Mouse (Mus musculus) large intestine, adult 2 months (tissue): ENCODE measurements around the gene Atf3. TPM values are rescaled to one million over a fixed set of nuclear protein-coding genes. Genes with fewer than 3 reads are reported as not detected.
A peak's percentile ranks its signal among the peaks of the same experiment; 100 is the strongest.

Experiments used
- DNase-seq: peaks from one replicate; pipeline ENCODE4 v3.0.0-alpha.2; 2012; ENCODE audit warnings: low read depth, low spot score
- WGBS: fragments of 180-500 bp; shearing (Covaris S2); methylation state at CpG from one replicate; pipeline ENCODE4 v1.1.7; 2018; 5-methylcytosine and 5-hydroxymethylcytosine counted together
- polyA plus RNA-seq: library from polyadenylated mRNA; depleted of rRNA; stranded (reverse); fragments of >200 nt; gene quantifications from 2 replicates; pipeline ENCODE4 v1.2.3, GENCODE M21; 2012

Atf3 gene
- polyA plus RNA-seq, 1 experiment, result 13.5 TPM

DNA sequence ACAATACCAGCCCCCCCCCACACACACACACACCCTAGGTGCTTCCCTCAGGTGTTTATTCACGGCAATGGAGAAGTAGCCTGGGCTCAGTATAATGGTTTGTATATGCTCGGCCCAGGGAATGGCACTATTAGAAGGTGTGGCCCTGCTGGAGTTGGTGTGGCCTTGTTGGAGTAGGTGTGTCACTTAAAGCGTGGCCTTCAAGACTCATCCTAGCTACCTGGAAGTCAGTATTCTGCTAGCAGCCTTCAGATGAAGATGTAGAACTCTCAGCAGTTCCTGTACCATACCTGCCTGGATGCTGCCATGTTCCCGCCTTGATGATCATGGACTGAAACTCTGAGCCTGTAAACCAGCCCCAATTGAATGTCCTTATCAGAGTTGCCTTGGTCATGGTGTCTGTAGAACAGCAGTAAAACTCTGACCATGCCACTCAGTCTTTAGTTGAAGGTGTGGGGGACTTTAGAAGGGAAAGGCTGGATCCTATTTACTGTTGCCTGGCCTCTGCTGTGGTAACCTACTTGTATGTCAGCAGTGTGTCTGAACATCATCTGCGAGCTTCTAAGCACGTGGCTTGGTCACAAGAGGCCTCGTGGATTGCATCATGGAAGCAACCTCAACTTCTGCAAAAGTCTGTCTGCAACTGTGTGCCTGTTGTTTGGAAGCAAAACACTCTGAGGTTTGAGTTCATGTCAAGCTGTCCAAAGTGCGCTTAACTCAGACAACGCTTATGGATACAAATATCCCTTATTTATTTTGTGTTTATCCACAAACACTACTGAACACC is 16.8 kb downstream of the Atf3 start:
- 69% methylated on average over 9 of the region's 9 CpGs for WGBS
- no peak for DNase-seq

DNA sequence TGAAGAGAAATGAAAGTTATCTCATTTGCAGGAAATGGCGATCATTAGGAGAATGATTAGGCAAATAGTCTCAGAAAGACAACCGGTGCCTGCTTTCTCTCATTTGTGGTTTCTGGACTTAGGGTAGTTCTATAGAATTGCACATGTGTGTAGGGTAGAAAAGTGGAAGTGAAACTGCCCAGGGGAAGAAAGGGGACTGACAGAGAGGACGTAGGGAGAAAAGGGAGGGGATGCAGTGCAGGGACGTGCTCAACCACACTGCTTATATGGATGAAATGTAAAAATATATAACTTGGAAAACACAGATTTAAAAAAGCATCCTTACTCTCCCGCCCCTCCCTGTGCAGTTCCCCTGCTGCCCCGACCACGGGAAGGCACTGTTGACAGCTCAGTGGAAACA is 19.9 kb downstream of the Atf3 start:
- 64% methylated on average over 7 of the region's 7 CpGs for WGBS
- DNase-seq, result no peak

DNA sequence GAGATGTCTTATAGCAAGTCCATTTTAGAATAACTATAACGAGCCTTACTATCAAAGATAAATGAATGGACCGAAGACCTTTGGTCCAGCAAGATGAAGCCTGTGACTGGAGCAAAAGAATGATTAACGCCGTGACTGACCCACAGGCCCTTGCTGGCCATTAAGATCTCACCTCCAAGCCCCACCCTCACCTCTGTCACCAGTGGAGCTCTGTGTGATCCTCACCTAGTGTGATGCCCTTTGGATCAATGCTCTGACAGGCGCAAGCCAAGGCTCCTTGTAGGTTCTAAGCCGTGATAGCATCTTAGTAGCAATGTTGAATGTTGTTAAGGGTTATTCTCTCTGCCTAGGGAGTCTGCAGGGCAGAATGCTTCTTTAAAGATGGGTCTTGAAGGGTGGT is 21.8 kb downstream of the Atf3 start:
- 85% methylated on average over 6 of the region's 6 CpGs for WGBS
- no peak for DNase-seq

DNA sequence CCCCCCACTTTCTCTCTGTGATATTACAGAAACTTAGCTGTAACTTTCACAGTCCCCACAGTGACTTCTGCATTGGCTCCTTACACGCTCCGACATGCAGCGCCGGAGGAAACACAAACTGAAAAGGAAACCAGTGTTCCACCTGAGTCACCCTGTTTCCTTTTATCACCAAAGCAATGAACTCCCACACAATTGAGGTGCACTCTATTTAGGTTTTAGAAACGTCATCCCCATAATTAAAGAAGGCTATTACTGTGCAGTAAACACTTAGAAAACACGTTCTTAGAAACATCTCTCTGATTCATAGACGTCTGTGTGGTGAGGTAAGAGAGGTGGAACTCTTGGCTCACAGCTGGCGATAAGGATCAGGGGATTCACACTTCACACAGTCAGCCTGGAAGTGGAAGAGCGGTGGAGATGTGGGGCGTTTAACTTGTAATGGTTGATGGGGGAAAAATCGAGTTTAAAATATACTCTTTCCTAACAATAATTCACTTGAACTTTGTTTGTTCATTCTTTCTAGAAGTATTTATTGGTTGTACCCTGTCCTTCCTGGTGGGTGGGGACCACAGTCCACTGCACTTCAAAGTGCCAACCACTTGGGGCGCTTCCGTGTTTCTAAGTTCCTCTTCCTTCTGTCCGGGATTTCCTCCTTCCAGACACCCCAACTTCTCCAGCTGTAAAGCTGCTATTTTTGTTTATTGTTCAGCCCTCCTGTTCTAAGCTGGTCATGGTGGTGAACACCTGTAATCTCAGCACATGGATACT is 24.0 kb downstream of the Atf3 start:
- DNase-seq, result no peak

DNA sequence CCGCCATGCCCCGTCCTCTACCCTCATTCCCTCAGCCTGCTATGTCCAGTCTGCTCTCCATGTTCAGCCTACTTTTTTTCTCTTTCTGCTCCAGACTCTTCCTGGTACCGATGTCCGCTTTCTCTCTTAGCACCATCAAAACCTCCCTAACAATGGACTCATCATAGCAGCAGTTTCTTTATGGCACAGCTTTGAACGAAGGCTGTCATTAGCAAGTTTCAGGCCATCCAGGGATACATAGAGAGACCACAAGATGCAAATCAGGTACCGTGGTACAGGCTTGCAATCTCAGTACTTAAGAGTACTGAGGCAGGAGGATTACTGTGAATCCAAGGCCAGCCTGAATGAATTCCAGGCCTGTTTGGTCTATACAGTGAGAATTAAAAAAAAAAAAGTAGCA is 25.1 kb downstream of the Atf3 start:
- WGBS, result 89% methylated on average over 6 of the region's 6 CpGs
- no peak for DNase-seq

More for the DNA sequence above, 24.0 kb downstream of the Atf3 start:
- WGBS, result 10% methylated on average over 14 of the region's 14 CpGs

DNA sequence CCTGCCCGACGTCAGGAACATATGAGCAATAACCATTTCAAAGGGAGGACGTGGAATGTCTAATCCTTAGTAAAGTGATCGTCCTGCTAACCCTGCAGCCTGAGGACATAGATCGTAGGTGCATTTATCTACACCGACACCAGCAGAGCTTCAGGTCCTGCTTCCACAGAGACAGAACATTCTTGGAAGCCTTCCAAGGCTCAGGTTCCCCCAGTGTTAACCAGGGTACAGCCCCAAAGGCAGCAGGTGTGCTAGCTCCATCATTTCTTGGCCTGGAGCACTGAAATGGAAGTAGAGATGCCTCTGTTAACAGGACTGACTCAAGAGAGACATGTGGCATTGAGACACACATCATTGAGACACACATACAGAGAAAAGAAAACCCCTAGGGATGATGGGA is 25.6 kb downstream of the Atf3 start:
- 76% methylated on average over 6 of the region's 6 CpGs for WGBS
- no peak for DNase-seq

DNA sequence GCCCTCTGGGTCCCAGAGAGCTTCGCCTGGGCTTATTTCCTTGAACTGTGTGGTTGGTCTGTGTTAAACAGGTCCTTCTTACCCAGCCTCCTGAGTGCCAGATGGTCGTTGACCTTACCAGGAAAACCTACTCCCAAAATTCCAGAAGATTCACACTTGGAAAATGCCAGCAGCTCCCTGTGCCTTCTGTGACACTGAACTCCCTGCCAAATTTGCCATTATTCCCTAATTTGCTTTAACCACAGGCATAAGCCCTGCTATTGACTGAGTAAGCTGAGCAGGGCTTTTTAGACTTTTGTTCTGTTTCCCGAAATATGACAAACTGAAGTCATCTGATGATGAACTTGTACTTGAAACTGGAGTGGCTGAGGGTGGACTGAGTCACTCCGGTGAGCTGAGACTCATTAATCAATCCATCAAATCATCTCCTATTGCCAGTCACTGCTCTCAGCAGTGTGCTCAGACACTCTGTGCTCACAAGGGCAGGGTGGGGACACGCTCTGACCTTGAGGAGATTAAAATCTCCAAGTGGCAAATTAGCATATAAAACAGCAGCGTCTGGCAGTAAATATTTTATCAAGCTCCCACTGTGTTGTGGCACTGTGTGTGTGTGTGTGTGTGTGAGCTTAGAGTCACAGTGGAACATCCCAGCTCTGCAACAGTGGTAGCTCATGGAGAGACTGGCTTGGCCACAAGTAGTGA is 28.0 kb downstream of the Atf3 start:
- DNase-seq, result no peak
- WGBS, result 35% methylated on average over 6 of the region's 6 CpGs

DNA sequence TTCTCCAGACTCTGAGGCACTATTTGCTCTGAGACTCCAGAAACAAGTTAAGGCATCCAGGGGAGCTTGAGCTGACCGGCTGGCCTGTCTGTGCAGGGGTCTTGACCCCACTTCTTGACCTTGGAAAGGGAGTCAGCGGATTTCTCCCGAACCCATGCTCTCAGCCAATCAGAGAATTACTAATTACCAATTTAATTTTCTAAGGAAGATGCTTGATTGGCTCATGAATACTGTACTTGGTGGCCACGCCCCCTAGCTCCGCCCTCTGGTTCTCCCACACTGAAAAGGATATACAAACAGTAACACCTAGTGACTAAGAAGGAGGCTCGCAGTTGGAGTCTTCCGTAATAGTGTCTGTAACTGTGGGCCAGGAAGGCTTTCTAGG is 31.5 kb downstream of the Atf3 start:
- DNase-seq, result no peak
- WGBS, result 6% methylated on average over 7 of the region's 7 CpGs

DNA sequence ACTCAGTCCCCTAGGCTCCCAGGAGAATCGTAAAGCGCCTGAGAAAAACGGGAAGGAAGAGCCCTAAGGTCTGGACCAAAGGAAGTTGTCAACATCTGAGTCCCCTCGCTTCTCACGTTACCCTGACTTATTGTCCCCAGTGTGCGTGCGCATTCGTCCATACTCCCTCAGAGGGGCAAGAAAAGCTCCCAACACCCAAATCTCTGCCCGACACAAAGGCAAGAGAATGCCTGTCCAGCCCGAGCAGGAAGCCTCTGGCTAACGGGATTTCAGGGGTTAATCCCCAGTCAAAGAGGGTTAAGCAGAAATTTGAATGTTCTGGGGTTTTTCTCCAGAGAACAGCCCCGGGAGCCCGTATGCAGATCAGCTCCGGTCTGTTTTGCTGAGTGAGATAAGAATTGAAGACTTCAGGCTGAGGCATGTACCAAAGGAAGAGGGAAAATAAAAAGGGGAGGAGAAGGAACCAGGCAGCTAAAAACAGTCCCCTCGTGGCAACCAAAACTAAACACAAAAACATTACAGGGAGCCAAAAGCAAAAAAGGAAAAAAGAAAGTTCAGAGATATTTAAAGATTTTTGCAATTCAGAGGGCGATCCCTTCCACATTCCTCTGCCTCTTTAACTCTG is 32.0 kb downstream of the Atf3 start:
- no peak for DNase-seq
- WGBS, result under 1% methylated on average over 16 of the region's 16 CpGs

DNA sequence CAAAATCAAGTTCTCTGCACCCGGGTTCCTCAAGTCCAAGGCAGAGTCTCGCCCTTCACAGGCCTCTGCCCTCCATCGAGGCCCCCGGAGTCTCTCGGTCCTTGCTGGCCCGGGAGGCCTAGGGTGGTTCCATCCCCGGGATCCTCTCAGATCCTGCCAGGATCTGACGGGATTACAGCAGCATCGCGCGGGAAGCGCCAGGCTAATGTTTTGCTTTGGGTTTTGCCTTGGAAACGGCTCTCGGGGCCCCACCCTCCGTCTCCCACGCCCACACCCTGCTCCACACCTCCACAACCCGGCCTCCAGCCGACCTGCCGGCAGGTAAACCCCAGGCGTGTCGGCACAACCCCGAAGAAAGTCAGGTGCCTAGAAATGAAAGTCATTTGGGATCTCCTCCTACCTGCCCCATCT is 33.0 kb downstream of the Atf3 start:
- under 1% methylated on average over 22 of the region's 22 CpGs for WGBS

DNA sequence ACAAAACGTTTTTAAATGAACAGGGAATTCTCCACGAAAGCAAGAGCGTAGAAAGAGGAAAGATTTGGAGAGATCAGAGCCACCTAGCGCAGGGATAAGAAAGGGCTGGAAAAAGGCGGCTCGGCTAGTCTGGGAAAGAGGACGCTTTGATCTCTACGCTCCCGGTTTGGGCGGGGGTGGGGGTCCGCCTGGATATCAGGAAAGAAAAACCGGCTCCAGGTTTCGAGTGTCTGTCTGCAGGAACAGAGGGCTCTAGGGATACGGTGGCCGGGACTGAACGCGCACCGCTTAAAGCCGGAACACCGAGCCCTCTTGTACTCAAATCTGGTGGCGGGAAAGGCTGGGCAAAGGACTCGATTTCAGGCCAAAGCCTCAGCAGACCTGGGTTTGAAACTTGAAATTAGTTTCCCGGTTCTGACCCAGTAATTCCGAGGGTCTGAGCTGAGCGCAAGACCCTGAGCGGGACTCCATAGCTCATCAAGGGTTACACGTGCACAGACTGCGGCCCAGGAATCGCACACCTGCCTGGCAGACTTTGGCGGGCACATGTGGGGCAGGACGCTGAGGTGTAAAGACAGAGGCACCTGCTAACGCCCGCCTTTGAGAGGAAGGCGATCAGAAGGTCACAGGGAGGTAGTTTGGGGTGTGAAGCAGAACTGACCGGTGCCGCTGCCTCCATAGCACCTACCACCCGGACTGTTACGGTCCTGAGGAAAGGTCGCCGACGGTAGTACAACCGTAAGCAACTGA is 33.6 kb downstream of the Atf3 start:
- DNase-seq, result no peak
- WGBS, result 5% methylated on average over 42 of the region's 42 CpGs

More for the DNA sequence above, 33.0 kb downstream of the Atf3 start:
- DNase-seq, result no peak

DNA sequence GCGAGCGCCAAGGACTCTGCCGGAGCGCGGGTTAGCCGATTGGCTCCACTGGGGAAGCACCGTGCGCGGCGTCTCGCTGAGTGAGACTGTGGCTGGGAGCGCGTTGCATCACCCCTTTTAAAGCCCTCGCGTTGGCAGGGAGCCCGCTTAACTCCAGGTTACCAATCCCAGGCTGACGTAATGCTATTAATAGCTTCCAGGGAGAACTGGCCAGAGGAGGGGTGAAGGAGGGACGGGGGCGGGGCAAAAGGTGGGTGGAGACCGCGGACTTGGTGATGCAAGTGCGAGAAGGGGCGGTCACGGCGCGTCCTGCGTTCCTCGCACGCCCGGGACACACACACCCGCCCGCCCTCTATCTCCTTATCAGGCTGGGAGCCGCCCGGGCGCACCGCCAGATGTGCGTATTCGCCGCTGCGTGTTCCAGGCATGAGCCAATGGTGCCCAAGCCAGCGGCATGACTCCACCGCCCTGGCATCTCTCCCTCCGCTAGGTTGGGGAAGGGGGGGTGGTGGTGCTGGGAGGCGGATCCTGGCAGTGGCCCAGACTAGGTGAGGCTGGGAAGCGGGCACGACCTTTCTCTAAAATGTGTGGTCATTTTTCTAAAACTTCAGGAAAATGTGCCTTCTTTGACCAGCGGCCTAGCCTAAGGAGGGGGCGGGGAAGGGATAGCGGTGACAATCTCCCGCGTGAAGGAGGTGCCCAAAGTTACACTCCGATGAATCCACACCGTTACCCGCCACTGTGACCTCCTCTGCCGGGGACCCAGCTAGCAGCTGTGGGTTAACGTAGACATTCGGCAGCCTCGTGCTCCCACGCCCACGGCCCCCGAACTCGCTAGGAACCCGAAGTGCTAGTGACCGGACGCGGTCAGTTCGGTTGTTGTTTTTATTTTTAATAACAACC is 34.4 kb downstream of the Atf3 start:
- DNase-seq, result peak; percentile 94

DNA sequence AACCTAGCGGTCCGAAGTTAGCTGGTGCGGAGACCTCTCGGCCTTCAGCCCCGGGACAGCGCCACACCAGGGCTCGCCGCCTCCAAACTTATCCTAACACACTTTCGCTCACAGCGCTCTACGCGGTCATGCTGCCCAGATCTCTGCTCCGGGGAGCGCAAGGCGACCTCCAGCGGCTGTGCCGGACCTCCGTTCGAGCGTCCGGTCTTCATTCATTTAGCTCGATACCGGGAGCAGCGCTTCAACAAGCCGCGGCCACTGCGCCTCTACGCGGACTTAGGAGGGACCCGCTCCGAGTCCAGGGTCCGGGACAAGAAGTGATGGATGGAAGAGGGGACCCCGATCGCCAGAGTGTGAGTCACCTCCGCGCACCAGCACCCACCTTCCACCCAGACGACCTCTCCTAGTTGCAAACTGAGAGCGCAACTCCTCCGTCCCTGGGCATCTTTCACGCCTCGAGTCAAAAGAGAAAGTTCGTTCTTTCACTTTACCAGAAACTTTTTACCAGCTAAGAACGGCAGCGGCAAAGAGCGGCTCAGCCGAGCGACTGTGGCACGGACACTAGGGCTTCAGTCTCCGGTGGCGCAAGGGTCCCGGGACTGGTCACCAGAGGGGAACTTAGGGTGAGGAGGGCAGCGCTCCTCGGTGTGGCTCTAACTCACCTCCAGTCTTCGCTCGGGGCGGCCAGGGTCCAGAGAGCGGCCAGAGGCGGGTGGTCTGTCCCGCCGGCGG is 35.2 kb downstream of the Atf3 start:
- DNase-seq, result no peak
- WGBS, result under 1% methylated on average over 61 of the region's 61 CpGs

More for the DNA sequence above, 34.4 kb downstream of the Atf3 start:
- WGBS, result under 1% methylated on average over 67 of the region's 67 CpGs

DNA sequence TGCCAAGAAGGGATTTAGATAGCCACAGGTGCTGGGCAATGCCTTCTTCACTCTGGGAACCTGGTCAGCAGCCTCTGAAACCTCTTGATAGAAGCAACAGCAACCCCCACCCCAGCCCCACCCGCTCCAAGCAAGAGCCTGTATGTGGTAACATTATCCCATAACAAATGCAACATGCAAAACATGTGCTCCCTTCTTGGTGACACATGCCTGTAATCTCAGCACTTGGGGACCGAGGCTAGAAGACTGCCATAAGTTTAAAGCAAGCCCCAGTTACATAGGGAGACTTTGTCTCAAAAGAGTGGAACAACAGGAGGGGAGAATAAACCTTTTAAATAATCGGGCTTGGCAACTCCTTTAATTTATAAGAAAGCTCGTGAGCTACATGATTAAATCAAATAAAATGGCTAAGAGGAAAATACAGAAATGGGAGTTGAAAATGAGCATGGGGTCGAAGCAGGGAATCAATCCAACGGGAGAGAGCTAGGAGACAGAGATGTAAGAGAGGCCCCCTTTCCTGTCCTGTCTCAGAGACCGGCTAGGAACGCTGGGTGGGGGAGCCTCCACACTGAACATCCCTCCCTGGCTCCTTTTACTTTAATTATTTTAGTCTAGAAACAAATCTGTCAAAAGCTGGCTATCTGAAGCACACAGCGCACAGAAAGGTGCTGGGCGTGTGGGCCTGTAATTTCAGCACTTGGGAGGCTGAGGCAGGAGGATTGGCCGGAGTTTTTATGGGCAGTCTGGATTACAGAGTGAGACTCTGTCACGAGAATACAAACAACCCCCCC is 36.2 kb downstream of the Atf3 start:
- WGBS, result 55% methylated on average over 12 of the region's 12 CpGs

DNA sequence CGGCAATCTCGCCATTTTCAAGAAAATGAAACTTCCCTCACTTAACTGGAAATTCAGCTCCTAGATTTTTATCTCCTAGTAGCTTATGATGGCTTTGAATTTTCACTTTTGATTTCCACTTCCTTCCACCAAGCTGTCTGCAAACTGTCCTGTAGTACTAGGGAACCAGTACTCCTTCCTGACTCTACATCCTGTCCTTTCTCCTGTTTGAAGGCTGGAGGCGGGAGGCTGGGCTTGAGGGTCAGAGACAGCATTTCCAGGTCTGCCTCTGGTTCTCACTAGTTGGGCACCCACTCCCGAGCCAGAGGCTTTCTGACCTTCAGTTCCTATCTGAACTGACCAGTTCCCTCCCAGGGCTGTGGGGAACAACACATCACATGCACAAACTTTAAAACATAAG is 37.4 kb downstream of the Atf3 start:
- 67% methylated on average over 4 of the region's 4 CpGs for WGBS

More for the DNA sequence above, 36.2 kb downstream of the Atf3 start:
- no peak for DNase-seq

DNA sequence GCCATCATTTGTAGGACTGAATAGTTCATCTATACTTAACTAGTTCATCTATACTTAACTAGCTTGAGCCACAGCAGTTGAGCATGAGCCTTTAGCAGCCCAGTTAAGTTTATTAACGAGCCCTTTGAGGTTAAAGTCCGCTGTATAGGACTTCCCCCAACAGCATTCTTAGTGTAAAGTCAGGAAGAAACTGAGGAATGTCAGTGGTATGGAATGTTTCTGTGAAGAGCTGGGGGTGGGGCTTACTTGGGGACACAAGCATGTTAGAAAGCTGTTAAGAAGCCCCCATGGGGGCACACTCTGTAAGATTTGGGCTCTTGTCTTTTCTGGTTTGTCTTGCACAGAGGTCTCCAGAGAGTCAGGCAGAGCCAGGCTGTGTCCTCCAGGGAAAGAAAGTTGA is 38.0 kb downstream of the Atf3 start:
- DNase-seq, result no peak
- WGBS, result 55% methylated on average over 2 of the region's 2 CpGs

More for the DNA sequence above, 37.4 kb downstream of the Atf3 start:
- no peak for DNase-seq
